Mouse (Mus musculus) G1E-ER4 (cell line): ENCODE measurements around the gene Snrpg. TPM values are rescaled to one million over a fixed set of nuclear protein-coding genes. Genes with fewer than 3 reads are reported as not detected.

Source experiments
- GATA1 ChIP-seq: IDR thresholded peaks from one replicate; pipeline ENCODE4 v1.8.0; 2012; ENCODE audit warnings: low read length, inconsistent platforms
- polyA plus RNA-seq: library from polyadenylated mRNA; stranded (reverse); fragments of >175 nt; gene quantifications from 2 replicates; pipeline ENCODE4 v1.2.3, GENCODE M21; 2012

Gene Snrpg
- 13.3 and 23.1 TPM in 2 replicates for polyA plus RNA-seq

DNA sequence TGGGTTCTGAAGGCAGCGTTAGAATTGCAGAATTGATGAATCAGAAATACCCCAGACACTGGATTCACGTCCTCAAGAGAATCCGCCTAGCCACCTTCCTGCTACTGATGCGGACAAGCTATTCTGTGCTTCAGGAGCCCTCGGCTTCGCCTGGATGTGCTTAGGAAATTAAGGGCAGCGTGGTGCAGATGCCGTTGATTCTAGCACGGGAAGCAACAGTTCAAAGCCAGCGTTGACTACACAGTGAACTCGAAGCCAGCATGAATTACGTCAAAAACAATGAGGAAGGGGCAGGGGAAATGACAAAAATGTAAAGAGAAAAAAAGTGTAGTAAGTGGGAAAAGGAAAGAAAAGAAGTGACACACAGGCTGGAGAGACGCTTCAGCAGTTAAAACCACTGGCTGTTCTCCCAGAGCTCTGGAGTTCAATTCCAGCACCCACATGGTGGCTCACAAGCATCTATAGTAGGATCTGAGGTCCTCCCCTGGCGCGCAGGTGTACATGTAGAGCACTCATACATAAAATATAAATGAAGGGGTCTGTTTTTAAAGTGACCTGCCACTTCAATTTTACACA is at the start of gene Snrpg:
Gene Snrpg, plus strand, starts transcription at position 541 of the 576 bp plus-strand sequence.
- no peak for TF ChIP-seq GATA1

DNA sequence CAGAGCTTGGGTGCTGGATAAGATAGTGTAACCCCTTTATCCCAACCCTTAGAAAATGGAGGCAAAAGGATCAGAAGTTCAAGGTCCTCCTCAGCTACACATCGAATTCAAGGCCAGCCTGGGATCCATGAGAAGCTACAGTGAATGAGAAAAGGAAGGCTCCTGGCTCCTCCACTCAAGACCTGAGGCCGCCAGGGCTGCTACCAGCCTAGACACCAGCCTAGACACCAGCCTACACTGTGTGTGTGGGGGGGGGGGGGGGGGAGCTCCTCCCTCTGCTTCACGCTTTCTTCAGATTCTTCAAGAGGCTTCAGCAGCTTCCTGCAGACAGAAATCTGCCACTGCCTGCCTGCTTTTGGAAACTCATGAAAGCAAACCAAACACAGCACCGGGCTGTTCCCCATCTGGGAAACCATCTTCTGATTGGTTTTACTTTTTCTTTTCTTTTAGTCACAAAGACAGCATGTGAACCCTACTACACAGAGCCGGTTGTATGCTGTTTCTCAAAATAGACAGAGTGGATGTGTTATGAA is 49.0 kb upstream of the Snrpg start:
- no peak for TF ChIP-seq GATA1

DNA sequence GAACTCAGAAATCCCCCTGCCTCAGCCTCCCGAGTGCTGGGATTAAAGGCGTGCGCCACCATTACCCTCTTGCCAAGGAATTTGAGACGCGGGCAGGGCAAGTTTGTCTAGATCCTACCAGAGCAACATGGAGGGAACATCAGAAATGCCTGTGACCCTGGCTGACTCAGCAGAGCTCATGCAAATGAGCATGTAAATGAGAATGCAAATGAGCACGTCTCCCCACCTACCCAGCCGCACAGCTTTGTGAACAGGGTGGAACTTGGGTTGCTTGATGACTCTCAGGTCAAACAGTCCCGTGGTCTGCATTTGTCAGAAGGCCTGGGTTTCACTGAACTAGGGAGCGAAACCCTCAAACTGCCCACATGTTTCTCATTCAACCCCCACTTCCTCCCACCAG is 48.1 kb upstream of the Snrpg start:
- TF ChIP-seq GATA1, result no peak

DNA sequence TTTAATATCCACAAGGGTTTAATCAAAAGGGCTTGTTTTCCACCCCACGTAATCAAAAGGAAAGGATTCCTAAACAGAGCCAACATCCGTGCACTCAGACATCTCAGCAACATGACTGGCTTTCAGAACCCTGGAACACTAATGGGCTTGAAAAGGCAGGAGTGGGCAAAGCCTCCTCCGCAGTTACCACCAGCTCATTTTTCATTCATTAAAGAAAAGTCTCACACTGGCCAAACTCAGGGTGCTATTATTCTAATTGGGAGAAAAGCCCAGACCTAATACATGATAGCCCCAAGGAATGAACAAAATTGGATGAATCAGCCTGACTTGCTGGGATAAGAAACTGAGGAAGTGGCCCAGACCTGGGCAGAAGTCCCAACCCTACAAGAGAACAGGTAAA is 46.7 kb upstream of the Snrpg start:
- TF ChIP-seq GATA1, result no peak

DNA sequence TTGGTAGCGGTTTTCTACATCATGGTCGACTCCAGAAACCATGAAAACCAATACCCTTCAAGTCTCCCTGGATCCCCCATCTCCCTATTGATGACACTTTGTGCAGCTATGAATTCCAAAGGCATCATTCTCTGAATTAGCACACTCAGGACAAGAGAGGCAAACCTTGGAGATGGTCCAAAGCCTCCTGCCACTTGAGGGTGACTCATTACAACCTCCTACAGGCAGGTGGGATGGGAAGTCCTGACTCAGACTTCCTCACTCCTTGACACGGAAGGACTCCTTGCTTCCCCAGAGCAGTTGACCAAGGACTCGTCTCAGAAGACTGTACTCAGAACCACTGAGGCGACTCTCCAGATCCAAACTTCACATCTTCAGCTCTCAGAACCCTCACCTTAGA is 45.5 kb upstream of the Snrpg start:
- no peak for TF ChIP-seq GATA1

DNA sequence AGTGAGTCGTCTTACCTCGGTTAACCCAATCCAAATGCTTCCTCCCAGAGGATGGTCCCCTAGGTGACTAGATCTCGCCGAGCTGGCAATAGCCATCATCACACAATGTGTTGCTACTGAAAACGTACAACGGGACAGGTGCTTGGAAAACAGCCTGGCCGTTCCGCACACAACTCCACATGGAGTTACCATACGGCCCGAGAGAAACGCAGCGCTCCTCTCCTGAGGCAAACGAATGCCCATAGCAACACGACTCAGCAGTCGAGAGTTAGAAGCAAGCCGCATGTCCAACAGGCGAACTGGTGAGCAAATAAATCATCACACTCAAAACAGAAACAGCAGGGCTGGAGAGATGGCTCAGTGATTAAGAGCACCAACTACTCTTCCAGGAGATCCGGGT is 44.2 kb upstream of the Snrpg start:
- TF ChIP-seq GATA1, result no peak

DNA sequence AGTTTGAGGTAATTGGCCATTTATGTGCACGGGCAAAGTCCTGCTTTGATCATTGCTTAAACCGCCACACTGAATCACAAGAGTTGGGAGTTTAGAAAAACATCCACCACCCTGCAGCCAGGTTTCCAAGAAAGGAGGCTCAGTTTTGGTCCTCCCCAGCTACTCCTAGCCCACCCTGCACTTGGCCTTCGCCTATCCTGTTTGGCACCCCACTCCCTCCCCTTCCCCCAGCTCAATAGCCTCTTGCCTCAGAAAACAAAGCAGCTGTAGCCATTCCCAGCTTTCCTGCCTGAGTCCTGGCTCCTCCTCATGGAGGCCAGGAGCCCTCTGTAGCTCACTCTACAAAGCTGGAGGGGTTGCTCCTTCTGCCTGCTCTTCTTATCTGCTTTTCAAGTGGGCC is 42.7 kb upstream of the Snrpg start:
- TF ChIP-seq GATA1, result no peak

DNA sequence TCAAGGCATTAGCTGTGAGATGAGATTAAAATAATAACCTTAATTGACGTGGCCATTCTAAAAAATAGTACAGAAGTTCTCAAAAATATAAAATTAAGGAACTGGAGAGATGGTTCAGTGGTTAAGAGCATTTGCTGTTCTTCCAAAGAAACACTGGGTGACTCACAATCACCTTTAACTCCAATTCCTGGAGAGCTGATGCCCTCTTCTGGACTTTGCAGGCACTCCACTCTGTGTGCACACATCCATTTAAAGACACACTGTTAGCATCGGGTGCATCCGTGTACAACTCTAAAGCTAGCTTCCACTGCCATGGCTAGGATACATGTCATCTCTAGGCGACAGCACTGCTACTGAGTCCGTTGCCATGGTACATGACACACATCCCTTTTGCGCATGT is 41.2 kb upstream of the Snrpg start:
- TF ChIP-seq GATA1, result no peak

DNA sequence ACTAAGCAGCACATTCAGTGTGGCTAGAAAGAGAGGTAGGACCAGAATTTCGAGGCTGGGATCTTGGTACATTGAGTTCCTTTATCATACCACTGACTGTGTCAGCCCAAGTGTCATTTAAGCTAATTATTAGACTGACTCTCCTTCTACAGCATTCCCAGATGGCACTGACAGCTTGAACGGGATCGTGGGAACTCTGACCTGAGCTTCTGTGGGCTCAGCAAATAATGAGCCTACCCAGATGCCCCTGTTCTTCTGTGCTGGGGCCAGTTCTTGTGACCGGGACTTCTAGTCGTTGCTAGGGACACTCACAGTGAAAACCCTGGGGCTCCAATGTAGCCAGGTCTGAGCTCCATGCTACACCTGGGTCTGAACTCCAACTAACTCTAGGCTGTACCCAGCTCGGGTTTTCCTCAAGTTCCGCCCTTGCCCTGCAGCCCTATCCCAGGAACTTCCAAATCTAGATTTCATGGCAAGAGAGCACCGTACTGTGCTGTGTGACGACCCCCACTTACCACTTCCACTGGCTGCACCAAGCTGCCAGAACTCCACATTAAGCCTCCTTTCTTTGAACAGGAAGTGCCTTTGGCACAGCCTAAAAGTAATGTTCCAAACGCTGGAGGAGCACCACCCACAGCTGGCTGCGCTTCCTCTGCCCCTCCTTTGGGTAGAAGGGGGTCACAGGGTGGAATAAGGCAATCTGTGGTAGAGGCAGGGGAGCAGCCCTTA is 35.8 kb upstream of the Snrpg start:
- no peak for TF ChIP-seq GATA1

DNA sequence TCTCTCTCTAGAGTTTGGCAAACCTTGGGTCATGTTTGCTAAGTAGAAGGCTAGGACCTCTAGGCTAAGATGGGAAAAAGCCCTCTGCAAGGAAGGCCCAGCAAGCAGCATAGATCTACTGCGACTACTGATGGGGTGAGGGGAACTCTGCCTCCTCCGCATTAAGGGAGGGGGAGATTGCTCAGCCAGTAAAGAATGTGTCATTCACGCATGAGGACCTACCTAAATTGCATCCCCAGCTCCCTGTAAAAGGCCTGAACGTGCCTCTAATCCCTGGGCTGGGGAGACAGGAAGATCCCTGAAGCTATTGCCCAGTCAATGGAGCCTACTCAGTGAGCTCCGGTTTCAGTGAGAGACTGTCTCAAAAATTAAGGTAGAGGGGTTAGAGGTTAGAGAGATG is 35.2 kb upstream of the Snrpg start:
- TF ChIP-seq GATA1, result no peak

DNA sequence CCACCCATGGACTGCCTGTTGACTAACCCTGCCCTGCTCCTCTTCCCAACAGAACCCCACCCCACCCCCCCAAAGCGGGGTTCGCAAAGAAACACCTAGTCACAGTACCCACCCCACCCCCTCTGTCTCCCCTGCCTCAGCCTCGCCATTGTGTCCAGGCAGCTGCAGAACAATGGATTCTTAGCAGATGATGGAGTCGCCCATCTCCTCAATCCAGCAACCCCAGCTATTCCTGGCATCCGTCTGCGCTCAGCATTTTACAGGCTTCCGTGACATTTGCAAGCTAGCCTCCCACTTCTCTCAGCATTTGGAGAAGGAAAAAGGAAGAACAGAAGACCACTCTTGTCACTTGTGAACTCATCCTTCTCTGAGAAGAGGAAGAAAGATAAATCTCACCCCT is 27.4 kb upstream of the Snrpg start:
- no peak for TF ChIP-seq GATA1

DNA sequence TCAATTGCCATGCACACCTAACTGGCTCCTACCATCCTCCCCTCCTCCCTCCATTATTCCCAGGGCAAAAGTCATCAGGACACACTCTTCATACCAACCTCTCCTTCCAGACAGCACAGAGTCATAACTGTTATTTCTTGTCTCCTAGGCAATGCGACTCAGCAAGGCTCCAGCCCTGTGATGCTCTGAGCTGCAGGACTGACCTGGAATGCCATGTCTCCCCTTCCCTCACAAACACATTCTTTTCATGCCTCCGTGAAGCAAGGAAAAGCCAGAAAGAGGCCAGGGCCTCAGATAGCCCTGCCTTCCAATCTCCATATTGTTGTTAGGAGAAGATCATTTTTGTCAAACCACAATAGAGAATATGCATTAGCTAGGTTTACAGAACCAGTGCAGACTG is 25.0 kb upstream of the Snrpg start:
- no peak for TF ChIP-seq GATA1

DNA sequence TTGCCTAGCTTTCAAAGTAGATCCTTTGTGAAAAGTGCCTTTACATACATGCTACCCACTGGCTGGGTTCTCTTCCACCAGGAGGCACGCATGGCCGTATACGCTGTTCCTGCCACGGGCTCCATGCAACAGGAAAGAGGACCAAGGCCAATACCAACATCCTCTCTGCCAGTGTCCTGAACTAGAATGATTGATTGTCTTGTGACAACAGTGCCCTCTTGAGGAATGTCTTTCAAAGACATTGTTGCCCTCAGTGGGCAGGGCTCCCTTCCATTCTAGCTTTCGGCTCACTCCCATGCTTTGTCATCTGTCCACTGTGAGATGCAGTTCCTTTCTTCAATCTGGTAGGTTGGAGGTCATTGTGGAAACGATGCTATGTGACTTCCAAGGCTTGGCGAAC is 21.8 kb upstream of the Snrpg start:
- no peak for TF ChIP-seq GATA1

DNA sequence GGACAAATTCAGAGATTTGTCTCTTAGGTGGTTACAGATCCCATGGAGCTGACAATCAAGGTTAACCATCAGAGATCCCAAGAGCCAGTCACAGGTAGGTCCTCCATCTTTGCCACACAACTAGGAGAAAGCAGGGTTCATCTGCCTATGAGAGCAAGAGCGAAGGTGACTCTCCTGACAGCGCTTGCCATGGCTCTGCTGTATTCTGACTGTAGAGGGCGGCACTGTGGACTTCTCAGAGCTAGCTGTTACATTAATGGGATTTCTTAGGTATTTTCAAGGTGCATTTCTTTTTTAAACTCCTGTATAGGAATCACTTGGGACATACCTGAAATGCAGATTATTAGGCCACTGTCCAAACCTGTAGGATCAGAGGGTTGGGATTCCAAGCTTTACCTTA is 16.2 kb upstream of the Snrpg start:
- no peak for TF ChIP-seq GATA1

DNA sequence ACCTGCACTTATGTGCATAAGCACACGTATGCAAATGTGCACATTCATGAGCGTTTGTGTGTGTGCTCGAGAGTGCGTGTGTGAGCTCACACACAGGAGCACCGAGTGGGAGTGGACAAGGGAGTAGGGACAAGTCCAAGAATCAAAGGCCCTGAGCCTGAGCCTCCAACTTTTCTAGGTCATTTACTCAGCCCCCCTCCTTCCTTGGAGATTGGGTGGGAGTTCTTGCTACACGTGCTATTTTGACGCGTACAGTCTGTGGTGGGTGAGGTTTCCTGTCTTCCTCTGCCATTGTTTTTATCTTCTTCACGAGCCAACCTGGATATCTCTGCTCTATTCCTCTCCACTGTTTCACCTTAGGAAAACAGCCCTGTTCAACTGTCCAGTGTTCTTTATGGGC is 14.1 kb upstream of the Snrpg start:
- TF ChIP-seq GATA1, result no peak

DNA sequence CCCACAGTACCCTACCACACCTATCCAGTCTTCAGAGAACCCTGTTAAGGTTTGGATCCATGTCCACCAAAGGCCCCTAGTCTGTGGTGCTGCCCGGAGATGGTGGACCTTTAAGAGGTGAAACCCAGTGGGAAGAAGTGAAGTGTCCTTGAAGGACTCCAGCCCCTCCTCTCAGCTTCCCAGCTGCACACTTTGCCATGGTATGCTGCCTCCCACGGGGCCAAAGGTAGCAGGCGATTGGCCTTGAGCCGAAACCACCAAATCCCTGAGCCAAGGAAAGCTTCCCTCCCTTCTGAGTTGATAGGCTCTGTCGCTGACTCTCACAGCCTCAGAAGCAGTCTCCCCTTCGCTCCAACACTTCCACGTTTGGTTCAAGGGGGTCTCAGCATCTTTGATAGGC is 10.4 kb upstream of the Snrpg start:
- TF ChIP-seq GATA1, result no peak

DNA sequence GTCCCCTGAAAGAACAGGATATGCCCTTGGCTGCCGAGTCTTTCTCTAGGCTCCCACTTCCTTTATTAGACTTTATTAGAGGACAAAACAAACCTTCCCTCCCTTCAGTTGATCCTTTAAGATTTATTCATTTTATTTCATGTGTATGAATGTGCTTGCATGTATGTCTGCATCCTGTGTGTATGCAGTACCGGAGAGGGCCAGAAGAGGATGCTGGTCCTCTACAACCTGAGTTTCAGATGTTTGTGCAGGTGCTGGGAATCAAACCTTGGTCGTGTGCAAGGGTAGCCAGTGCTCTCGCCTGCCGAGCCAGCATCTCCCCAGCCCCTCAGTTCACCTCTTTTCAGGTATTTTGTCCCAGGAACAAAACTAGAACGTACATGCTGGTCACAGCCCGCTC is 9.7 kb upstream of the Snrpg start:
- TF ChIP-seq GATA1, result no peak
